Mouse (Mus musculus): ENCODE results near the gene Crocc. TPM values are rescaled to one million over a fixed set of nuclear protein-coding genes. Genes with fewer than 3 reads are reported as not detected.

The Crocc gene
- polyA plus RNA-seq, 1 experiment from 2014 or later: 5.4 TPM

DNA sequence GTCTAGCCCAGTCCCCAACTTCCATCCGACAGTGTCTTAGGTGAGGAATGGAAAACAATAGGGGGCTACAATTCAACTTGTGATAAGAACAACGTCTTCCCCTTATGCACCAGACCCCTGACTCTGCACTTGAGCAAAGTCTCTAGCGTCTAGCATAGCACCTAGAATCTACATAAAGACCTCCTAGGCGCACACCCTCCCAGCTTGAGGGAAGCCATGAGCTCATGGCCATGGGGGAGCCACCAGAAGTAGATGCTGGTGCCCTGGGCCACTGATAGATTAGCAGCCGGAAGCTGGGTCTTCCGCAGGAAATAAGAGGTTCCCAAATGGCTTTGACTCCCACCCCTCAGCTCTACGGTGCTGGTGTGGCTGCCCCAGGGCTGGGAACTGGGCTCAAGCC lies 72.9 kb downstream of the Crocc start:
- H3K9me3 ChIP-seq (ENCODE audit: control insufficient read depth, low read length): no peaks in the 10 kb centered on the region
- H3K4me3 ChIP-seq (replicated peaks; ENCODE audit: low read length): peak overlapping the region; percentile 86
- peak overlapping the region; percentile 88 for H3K27ac ChIP-seq
- no peak for ATAC-seq (ENCODE audit: low FRiP score)
- H3K36me3 ChIP-seq (replicated peaks; ENCODE audit: control insufficient read depth, insufficient read depth): peaks cover 9% of the 10 kb centered on the region
- 22% methylated on average over 7 of the region's 7 CpGs for WGBS
- peak overlapping the region; percentile 91 for H3K9ac ChIP-seq
- peaks cover 32% of the 10 kb centered on the region for H3K4me1 ChIP-seq (replicated peaks; ENCODE audit: control insufficient read depth, insufficient read depth, low read length)
- H3K27me3 ChIP-seq (ENCODE audit: control insufficient read depth, insufficient read depth, low read length): no peaks in the 10 kb centered on the region
- DNase-seq (ENCODE audit: low spot score): no peak
- H3K4me2 ChIP-seq (replicated peaks): peak overlapping the region; percentile 75

DNA sequence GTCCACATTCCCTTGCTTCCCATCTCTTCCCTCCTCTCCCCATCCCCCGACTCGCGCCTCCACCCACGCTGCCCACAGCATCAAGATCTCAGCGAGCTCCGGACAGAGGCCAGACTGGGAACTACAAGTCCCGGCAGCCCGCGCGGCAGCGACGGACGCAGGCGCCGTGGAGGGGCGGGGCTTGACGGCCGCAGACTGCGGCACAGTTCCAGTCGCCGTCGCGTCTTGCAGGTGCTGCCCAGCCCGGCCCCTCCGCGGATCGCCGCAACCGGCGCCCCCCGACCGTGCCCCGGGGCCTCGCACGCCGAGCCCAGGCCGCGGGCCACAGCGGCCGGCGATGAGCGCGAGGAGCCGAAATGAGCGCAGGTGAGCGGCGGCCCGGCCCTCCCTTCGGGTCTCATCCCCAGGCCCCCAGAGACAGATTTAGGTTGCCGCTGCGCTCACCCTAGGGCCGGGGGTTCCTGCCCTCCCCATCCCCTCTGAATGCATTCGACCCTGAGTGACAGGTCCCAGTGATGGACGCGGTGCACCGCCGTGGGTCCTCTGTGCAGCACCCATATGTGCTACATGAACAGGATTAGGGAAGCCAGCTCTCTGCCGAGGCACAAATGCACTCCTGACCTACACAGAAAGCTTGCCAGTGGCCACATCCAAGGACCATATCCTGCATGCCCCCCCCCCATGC lies 73.5 kb downstream of the Crocc start, which contains the start of gene Atp13a2:
Gene Atp13a2 (plus strand): TSS at position 163 of the 685 bp plus-strand sequence.
- ATAC-seq (ENCODE audit: low FRiP score) (peak; percentile 90), DNase-seq (ENCODE audit: low spot score) (peak; percentile 94)
- Histone ChIP-seq H3K27me3 (ENCODE audit: control insufficient read depth, insufficient read depth, low read length) (no peaks in the 10 kb centered on the region), H3K36me3 (replicated peaks; ENCODE audit: control insufficient read depth, insufficient read depth) (peaks cover 3% of the 10 kb centered on the region; the same call in 1 of the 2 replicates), H3K4me2 (replicated peaks) (peak within 1 kb of the TSS; percentile 75), H3K4me1 (replicated peaks; ENCODE audit: control insufficient read depth, insufficient read depth, low read length) (peaks cover 32% of the 10 kb centered on the region), H3K4me3 (replicated peaks; ENCODE audit: low read length) (peak within 1 kb of the TSS; percentile 86), H3K9ac (peak within 1 kb of the TSS; percentile 91), H3K9me3 (ENCODE audit: control insufficient read depth, low read length) (no peaks in the 10 kb centered on the region), H3K27ac (peak within 1 kb of the TSS; percentile 88)
- under 1% methylated on average over 56 of the region's 58 CpGs for WGBS

- Histone ChIP-seq H3K27ac (peak overlapping the region; percentile 88), H3K4me1 (replicated peaks; ENCODE audit: control insufficient read depth, insufficient read depth, low read length) (peaks cover 32% of the 10 kb centered on the region), H3K27me3 (ENCODE audit: control insufficient read depth, insufficient read depth, low read length) (no peaks in the 10 kb centered on the region), H3K9me3 (ENCODE audit: control insufficient read depth, low read length) (no peaks in the 10 kb centered on the region), H3K4me2 (replicated peaks) (peak overlapping the region; percentile 75), H3K4me3 (replicated peaks; ENCODE audit: low read length) (peak overlapping the region; percentile 86), H3K36me3 (replicated peaks; ENCODE audit: control insufficient read depth, insufficient read depth) (no peaks in the 10 kb centered on the region; the same call in 1 of the 2 replicates), H3K9ac (peak overlapping the region; percentile 91)
- 25% methylated on average over 15 of the region's 15 CpGs for WGBS
- peak; percentile 44 for DNase-seq (ENCODE audit: low spot score)
- peak; percentile 19; the same call in 1 of the 2 replicates for ATAC-seq (ENCODE audit: low FRiP score)
Measured at GRCm38 (mm10) chr4:140986024-140986710, 74.2 kb downstream of the Crocc start.

DNA sequence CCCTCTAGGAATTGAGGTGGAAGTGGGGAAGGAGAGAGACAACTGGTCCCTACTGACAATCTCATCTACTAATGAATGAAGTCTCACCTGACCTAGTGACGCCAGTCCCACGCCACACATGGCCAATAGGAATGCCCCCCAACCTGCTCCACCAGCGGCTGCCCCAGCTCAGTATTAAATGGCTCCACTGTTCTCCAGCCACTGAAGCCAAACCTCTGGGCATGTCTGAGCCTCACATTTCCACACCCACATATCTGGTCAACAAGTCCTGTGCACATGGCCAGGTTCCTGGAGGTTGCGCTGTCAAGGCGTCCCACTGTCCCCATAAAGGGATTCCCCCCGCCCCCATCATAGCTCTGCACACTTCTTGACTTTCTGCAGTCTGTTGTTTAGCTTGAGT lies 75.8 kb downstream of the Crocc start:
- no peaks in the 10 kb centered on the region for H3K27me3 ChIP-seq (ENCODE audit: control insufficient read depth, insufficient read depth, low read length)
- H3K4me3 ChIP-seq (replicated peaks; ENCODE audit: low read length): no peak overlapping the region
- ATAC-seq (ENCODE audit: low FRiP score) (no peak), DNase-seq (ENCODE audit: low spot score) (no peak)
- H3K4me2 ChIP-seq (replicated peaks): no peak overlapping the region
- no peak overlapping the region for H3K27ac ChIP-seq
- peaks cover 27% of the 10 kb centered on the region for H3K4me1 ChIP-seq (replicated peaks; ENCODE audit: control insufficient read depth, insufficient read depth, low read length)
- H3K9me3 ChIP-seq (ENCODE audit: control insufficient read depth, low read length): no peaks in the 10 kb centered on the region
- H3K9ac ChIP-seq: no peak overlapping the region
- H3K36me3 ChIP-seq (replicated peaks; ENCODE audit: control insufficient read depth, insufficient read depth): peaks cover 7% of the 10 kb centered on the region
- WGBS: 91% methylated on average over 6 of the region's 6 CpGs

DNA sequence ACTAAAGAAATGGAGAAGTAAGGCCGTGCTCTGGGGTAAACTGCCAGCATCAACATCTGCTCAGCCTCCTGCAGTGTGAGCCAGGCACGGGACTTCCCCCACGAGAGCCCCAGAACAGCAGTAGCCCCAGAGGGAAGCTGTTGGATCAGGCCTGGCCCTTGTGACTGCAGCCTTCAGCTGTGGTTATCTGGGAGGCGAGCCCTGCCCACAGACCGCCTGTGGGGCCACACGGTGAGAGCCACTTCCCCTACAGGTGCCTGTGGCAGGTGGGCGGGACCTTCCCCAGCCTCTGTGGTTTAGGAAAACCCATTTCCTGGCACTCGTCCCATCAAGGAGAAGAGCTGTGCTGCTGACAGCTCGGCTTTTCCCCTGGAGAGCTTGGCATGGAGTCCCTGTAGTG lies 76.9 kb downstream of the Crocc start:
- H3K4me3 ChIP-seq (replicated peaks; ENCODE audit: low read length): no peak overlapping the region
- H3K27me3 ChIP-seq (ENCODE audit: control insufficient read depth, insufficient read depth, low read length): no peaks in the 10 kb centered on the region
- 0 out of 2 replicates have a peak overlapping the region, but pooled peaks have one; percentile 51 for H3K27ac ChIP-seq
- DNase-seq (ENCODE audit: low spot score) (no peak), ATAC-seq (ENCODE audit: low FRiP score) (no peak)
- H3K4me2 ChIP-seq (replicated peaks): no peak overlapping the region
- H3K36me3 ChIP-seq (replicated peaks; ENCODE audit: control insufficient read depth, insufficient read depth): peaks cover 18% of the 10 kb centered on the region
- no peaks in the 10 kb centered on the region for H3K9me3 ChIP-seq (ENCODE audit: control insufficient read depth, low read length)
- H3K4me1 ChIP-seq (replicated peaks; ENCODE audit: control insufficient read depth, insufficient read depth, low read length): peaks cover 20% of the 10 kb centered on the region
- 21% methylated on average over 9 of the region's 9 CpGs for WGBS
- 0 out of 2 replicates have a peak overlapping the region, but pooled peaks have one; percentile 24 for H3K9ac ChIP-seq

DNA sequence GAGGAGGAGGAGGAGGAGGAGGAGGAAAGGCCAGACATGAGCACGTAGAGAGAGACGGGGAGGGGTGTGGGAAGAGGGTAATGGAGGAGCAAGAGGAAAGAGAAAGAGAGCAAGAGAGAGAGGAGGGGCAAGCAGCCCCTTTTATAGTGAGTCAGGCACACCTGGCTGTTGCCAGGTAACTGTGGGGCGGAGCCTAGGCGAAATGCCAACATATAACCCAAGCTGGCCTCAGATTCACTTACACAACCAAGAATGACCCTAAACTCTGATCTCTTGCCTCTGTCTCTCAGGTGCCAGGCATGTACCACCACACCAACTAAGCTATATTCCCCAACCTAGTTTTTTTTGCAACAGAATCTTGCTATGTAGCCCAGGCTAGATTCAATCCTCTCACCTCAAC lies 77.5 kb downstream of the Crocc start:
- H3K9ac ChIP-seq: no peak overlapping the region
- H3K9me3 ChIP-seq (ENCODE audit: control insufficient read depth, low read length): no peaks in the 10 kb centered on the region
- DNase-seq (ENCODE audit: low spot score) (no peak), ATAC-seq (ENCODE audit: low FRiP score) (no peak)
- WGBS: 56% methylated on average over 4 of the region's 4 CpGs
- H3K4me1 ChIP-seq (replicated peaks; ENCODE audit: control insufficient read depth, insufficient read depth, low read length): peaks cover 14% of the 10 kb centered on the region
- no peak overlapping the region for H3K27ac ChIP-seq
- no peaks in the 10 kb centered on the region for H3K27me3 ChIP-seq (ENCODE audit: control insufficient read depth, insufficient read depth, low read length)
- no peak overlapping the region for H3K4me2 ChIP-seq (replicated peaks)
- H3K4me3 ChIP-seq (replicated peaks; ENCODE audit: low read length): no peak overlapping the region
- peaks cover 23% of the 10 kb centered on the region for H3K36me3 ChIP-seq (replicated peaks; ENCODE audit: control insufficient read depth, insufficient read depth)

- 89% methylated on average over 2 of the region's 2 CpGs for WGBS
Measured at GRCm38 (mm10) chr4:140981605-140982004, 78.7 kb downstream of the Crocc start.

DNA sequence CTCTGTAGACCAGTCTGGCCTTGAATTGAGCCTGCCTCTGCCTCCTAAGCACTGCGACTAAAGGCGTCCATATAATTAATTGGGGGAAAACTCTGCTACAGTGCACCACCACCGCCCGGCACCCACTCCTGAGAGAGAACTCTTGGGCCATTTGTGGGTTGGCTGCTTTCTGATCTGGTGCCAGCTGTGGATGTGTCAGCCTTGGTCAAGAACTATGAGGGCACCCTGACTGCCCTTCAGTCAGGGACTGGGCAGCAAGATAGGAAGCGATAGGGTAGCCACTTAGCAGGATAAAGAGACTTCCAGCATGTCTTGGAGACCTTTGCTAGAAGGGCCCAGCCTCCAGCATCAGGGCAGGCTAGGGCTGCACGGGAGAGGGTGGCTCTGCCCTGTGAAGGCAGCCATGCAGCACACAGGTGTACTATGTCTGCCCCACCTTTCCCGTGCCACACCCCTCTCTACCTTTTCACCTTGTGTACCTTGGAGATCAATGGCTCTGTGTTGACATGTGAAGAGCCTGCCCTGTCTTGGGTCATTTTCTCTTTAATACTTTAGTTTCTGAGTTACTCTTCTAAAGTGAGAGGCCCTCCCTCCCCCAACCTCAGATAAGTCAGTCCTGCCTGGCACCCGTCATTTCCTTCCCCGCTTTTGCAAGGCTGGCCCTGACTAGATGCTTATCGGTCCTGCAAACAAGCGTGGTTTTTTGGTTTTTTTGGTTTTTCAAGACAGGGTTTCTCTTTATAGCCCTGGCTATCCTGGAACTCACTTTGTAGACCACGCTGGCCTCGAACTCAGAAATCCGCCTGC lies 82.3 kb downstream of the Crocc start:
- Histone ChIP-seq H3K9ac (no peak overlapping the region), H3K4me3 (replicated peaks; ENCODE audit: low read length) (no peak overlapping the region), H3K27me3 (ENCODE audit: control insufficient read depth, insufficient read depth, low read length) (no peaks in the 10 kb centered on the region), H3K4me1 (replicated peaks; ENCODE audit: control insufficient read depth, insufficient read depth, low read length) (no peaks in the 10 kb centered on the region), H3K27ac (no peak overlapping the region), H3K9me3 (ENCODE audit: control insufficient read depth, low read length) (no peaks in the 10 kb centered on the region), H3K4me2 (replicated peaks) (no peak overlapping the region), H3K36me3 (replicated peaks; ENCODE audit: control insufficient read depth, insufficient read depth) (peaks cover 70% of the 10 kb centered on the region)
- no peak for ATAC-seq (ENCODE audit: low FRiP score)
- 95% methylated on average over 14 of the region's 14 CpGs for WGBS
- DNase-seq (ENCODE audit: low spot score): no peak

More at GRCm38 (mm10) chr4:140981605-140982004, 78.7 kb downstream of the Crocc start:
- ATAC-seq (ENCODE audit: low FRiP score) (no peak), DNase-seq (ENCODE audit: low spot score) (no peak)
- no peak overlapping the region for H3K4me3 ChIP-seq (replicated peaks; ENCODE audit: low read length)
- no peaks in the 10 kb centered on the region for H3K9me3 ChIP-seq (ENCODE audit: control insufficient read depth, low read length)
- no peak overlapping the region for H3K27ac ChIP-seq
- H3K4me1 ChIP-seq (replicated peaks; ENCODE audit: control insufficient read depth, insufficient read depth, low read length): 0 out of 2 replicates have a peak, but pooled peaks cover 9% of the 10 kb centered on the region
- no peak overlapping the region for H3K4me2 ChIP-seq (replicated peaks)
- peaks cover 35% of the 10 kb centered on the region for H3K36me3 ChIP-seq (replicated peaks; ENCODE audit: control insufficient read depth, insufficient read depth)
- no peaks in the 10 kb centered on the region for H3K27me3 ChIP-seq (ENCODE audit: control insufficient read depth, insufficient read depth, low read length)
- no peak overlapping the region for H3K9ac ChIP-seq

- DNase-seq (ENCODE audit: low spot score) (no peak), ATAC-seq (ENCODE audit: low FRiP score) (no peak)
- H3K9me3 ChIP-seq (ENCODE audit: control insufficient read depth, low read length): no peaks in the 10 kb centered on the region
- H3K4me1 ChIP-seq (replicated peaks; ENCODE audit: control insufficient read depth, insufficient read depth, low read length): no peaks in the 10 kb centered on the region
- H3K27me3 ChIP-seq (ENCODE audit: control insufficient read depth, insufficient read depth, low read length): no peaks in the 10 kb centered on the region
- peaks cover 78% of the 10 kb centered on the region for H3K36me3 ChIP-seq (replicated peaks; ENCODE audit: control insufficient read depth, insufficient read depth)
- H3K27ac ChIP-seq: no peak overlapping the region
- H3K4me3 ChIP-seq (replicated peaks; ENCODE audit: low read length): no peak overlapping the region
- 91% methylated on average over 10 of the region's 10 CpGs for WGBS
- H3K9ac ChIP-seq: no peak overlapping the region
- H3K4me2 ChIP-seq (replicated peaks): no peak overlapping the region
Measured at GRCm38 (mm10) chr4:140977278-140977677, 83.1 kb downstream of the Crocc start.
